Mouse (Mus musculus): ENCODE measurements around the gene Hcn2.
"Not testable (repeated sequence)": the region's sequence is repeated elsewhere in the genome, so short reads cannot be mapped to it uniquely, and the experiment has no call there.

Gene Hcn2

DNA sequence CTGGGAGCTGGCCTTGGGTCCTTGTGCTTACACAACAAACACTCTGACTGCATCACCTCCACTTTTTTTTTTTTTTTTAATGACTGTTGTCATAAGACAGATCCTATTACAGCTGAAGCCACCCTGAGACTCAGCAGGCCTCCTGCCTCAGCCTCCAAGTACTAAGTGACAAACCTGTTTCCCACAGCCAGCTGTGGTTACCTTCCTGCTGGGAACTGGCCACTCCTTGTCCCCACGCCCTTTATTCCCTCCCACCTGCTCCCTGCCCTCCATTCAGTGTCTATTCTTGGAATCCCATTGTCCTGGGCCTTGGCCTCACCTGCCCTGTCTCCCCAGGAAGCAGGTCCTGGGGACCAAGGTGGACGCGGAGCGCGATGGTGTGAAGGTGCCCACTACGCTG is 28.9 kb upstream of the Hcn2 start:
- no peak for DNase-seq (ENCODE audit: low read depth, low spot score)

GRCm38 (mm10) chr10:79688720-79689119 is 27.7 kb upstream of the Hcn2 start, which contains the start of gene Gzmm:
Gene Gzmm (plus strand): TSS chr10:79689020.
- DNase-seq (ENCODE audit: low read depth, low spot score) = no peak

GRCm38 (mm10) chr10:79689178-79689577 is 27.3 kb upstream of the Hcn2 start:
- no peak for DNase-seq (ENCODE audit: low read depth, low spot score)

DNA sequence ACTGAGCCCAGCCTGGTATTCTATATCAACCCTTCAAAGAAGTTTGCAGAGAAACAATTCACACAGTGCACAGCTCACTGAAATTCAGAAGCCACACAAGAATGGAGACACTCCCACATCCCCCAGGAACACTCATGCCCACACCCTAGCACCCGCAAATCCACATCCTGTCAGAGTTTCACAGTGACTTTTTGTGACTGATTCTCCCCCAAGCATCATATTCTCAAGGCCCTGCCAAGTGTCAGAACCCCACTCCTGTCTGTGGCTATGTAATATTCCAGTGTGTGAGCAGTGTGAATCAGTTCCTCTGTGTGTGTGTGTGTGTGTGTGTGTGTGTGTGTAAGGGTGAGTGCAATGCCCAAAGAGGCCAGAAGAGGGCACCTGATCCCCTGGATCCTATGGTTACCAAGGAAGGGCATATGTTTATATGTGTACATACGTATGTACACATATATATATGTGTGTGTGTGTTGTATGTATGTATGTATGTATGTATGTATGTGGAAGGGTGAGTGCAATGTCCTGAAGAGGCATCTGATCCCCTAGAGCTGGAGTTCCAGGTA is 24.4 kb upstream of the Hcn2 start:
- no peak for DNase-seq (ENCODE audit: low read depth, low spot score)

GRCm38 (mm10) chr10:79693580-79694378 is 22.7 kb upstream of the Hcn2 start:
- peak; percentile 53 for DNase-seq (ENCODE audit: low read depth, low spot score)

GRCm38 (mm10) chr10:79694379-79694655 is 22.1 kb upstream of the Hcn2 start:
- no peak for DNase-seq (ENCODE audit: low read depth, low spot score)

DNA sequence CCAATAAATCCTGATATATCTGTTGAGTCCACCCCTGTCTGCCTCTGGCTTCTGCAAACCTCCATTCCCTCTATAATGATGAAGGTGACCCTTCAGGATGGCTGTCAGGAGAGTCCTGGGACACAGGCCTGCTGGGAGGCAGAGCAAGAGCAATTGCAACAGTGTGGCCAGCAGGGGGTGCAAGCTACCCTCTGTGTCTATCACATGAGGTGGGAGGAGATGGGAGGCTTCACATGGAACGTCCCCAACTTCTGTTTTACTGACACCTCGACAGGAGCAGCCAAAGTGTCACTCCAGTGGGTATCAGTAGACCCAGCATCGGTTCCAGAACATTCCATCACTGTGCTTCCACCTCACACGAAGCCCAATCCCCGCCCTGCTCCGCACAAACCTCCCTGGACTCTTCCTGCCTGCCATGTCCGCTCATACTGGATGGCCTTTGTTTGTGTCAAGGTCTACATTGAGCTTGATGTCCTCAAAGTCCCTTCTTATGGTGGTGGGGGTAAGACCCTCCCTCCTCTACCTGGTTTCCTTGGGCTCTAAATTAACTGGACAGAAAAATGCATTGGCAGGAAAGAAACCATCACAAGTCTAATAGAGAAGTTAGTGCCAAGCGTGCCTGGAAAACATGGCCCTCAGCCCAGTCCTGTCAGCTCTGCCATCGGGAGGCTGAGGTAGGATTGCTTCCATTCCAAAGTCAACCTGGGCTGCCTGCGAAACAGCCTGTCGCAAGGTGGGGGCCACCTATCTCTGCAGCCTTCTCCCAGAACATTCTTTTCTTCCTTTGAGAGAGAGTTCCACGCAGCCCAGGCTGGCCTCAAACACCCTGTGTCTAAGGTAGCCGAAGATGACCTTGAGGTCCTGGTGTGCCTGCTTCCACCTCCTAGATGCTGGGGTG is 21.0 kb upstream of the Hcn2 start:
- peak; percentile 59 for DNase-seq (ENCODE audit: low read depth, low spot score)

- DNase-seq (ENCODE audit: low read depth, low spot score) = no peak
Observed at GRCm38 (mm10) chr10:79696129-79696651, 20.2 kb upstream of the Hcn2 start.

- no peak for DNase-seq (ENCODE audit: low read depth, low spot score)
Observed at GRCm38 (mm10) chr10:79697916-79698315, 18.5 kb upstream of the Hcn2 start.

DNA sequence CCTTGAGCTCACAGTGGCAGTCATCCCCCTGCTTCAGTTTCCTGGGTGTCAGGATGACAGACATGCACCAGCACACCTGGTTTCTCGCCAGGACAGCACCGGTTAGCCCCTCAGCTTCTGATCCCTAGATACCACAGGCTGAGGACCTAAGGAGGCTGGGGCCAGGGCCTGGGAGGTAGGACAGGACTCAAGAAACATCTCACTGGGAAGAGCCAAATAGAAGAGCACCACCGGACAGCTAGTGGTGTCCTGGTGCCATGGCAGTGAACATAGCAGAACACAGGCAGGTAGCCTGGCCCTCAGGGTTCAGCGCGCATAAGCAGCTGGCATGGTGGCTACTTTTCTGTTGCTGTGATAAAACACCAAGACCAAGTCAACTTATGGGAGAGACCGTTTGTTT is 18.0 kb upstream of the Hcn2 start:
- DNase-seq (ENCODE audit: low read depth, low spot score) = no peak

GRCm38 (mm10) chr10:79700676-79701075 is 15.8 kb upstream of the Hcn2 start:
- no peak for DNase-seq (ENCODE audit: low read depth, low spot score)

GRCm38 (mm10) chr10:79701443-79702129 is 14.8 kb upstream of the Hcn2 start:
- no peak for DNase-seq (ENCODE audit: low read depth, low spot score)

GRCm38 (mm10) chr10:79702970-79703369 is 13.5 kb upstream of the Hcn2 start:
- DNase-seq (ENCODE audit: low read depth, low spot score) = not testable (repeated sequence)

- no peak for DNase-seq (ENCODE audit: low read depth, low spot score)
Observed at GRCm38 (mm10) chr10:79703541-79703940, 12.9 kb upstream of the Hcn2 start.

- peak; percentile 99 for DNase-seq (ENCODE audit: low read depth, low spot score)
Observed at GRCm38 (mm10) chr10:79704065-79704969, 12.1 kb upstream of the Hcn2 start, which contains the start of gene Bsg. Gene Bsg (plus strand): TSS chr10:79704491.

GRCm38 (mm10) chr10:79704970-79705360 is 11.5 kb upstream of the Hcn2 start:
- no peak for DNase-seq (ENCODE audit: low read depth, low spot score)

- DNase-seq (ENCODE audit: low read depth, low spot score) = no peak
Observed at GRCm38 (mm10) chr10:79705951-79706350, 10.5 kb upstream of the Hcn2 start.

GRCm38 (mm10) chr10:79706406-79707094 is 9.9 kb upstream of the Hcn2 start:
- DNase-seq (ENCODE audit: low read depth, low spot score) = no peak

- DNase-seq (ENCODE audit: low read depth, low spot score) = no peak
Observed at GRCm38 (mm10) chr10:79707162-79707561, 9.3 kb upstream of the Hcn2 start.

GRCm38 (mm10) chr10:79707759-79708158 is 8.7 kb upstream of the Hcn2 start:
- DNase-seq (ENCODE audit: low read depth, low spot score) = no peak
